Mouse (Mus musculus) Patski (cell line): Measurements from ENCODE around the gene Slc19a2. TPM values are rescaled to one million over a fixed set of nuclear protein-coding genes. Genes with fewer than 3 reads are reported as not detected.

ENCODE experiments used
- ATAC-seq: fragments of 100-300 bp; one replicate; pipeline ENCODE4 v1.8.0; 2021
- CTCF ChIA-PET: fragments of 350-600 bp; sonication (Branson Sonifier 250); formaldehyde crosslinking; loops from one replicate; lab custom pipeline; 2022; ENCODE audit warnings: inconsistent platforms; lab: Charles Lee
- POLR2A ChIA-PET: fragments of 350-600 bp; sonication (Branson Sonifier 250); formaldehyde crosslinking; loops from one replicate; lab custom pipeline; 2022; ENCODE audit warnings: antibody characterized with exemption, inconsistent platforms; lab: Charles Lee
- DNase-seq: peaks from one replicate; pipeline ENCODE4 v3.0.0-alpha.2; 2011; ENCODE audit warnings: low read depth, low spot score
- H3K27me3 ChIP-seq: fragments of 371-371 bp; one replicate; pipeline ENCODE4 v1.5.1; 2021
- CTCF ChIP-seq: fragments of 100-300 bp; IDR thresholded peaks from one replicate; pipeline ENCODE4 v1.5.1; 2021
- in situ Hi-C: fragments of 300-500 bp; cut with MboI; formaldehyde crosslinking; loops from 3 replicates; pipeline ENCODE4 v1.11.1; 2018; ENCODE audit warnings: low pct_unique_long_range_greater_than_20kb, mixed read lengths
- polyA plus RNA-seq: library from polyadenylated mRNA; unstranded; gene quantifications from one replicate; pipeline ENCODE4 v1.2.3, GENCODE M21; 2021

Slc19a2 gene
- polyA plus RNA-seq, 1 experiment from 2014 or later, result 13.0 TPM

DNA sequence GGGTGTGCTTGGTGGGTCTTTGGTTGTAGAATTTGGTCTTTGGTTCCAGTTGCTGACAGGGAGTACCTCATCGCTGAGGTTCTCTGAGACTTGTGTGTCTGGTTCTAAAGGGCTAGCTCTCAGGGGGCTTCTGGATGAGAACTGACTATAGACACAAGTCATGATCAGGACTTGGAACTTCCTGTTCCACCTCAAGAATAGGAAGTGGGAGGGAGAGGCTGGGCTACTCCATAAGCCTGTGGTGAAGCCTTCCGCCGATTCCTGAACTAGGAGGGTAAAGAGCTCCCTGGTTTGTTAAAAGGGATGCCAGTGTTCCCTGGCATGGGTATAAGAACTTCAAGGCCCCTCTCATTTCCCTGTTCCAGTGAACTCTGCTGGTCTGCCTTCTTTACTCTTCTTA is 35.2 kb downstream of the Slc19a2 start:
- DNase-seq (no peak), ATAC-seq (no peak)
- ChIA-PET POLR2A (no interaction called here), CTCF (interaction anchor here (1.3 kb wide), 2 partner anchors 9 to 11 kb away, joined by 3 to 4 read pairs; no protein-coding TSS in a partner anchor)
- in situ Hi-C loops, result no loop called here
- TF ChIP-seq CTCF, result no peak
- no peaks in the 10 kb centered on the region for H3K27me3 ChIP-seq

DNA sequence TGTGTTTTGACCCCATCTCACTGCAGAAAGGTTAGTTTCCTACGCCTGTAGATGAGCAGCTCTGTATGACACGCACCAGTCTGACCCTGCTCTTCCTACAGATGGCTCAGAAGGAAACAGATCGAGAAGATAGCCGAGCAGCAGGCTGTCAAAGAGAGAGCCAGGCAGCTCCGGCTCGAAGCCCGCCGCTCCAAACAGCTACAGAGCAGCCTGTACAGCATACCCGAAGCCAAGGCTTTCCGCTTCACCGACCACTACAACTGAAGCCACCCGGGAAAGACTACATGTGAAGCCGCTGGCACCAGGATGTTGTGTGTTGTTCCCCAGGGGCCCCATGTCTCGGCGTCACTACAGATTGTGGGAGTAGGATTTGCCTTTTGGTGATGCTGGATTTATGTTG is 38.6 kb downstream of the Slc19a2 start:
- ChIA-PET POLR2A (no interaction called here), CTCF (no interaction called here)
- ATAC-seq (no peak), DNase-seq (no peak)
- in situ Hi-C loops, result no loop called here
- TF ChIP-seq CTCF, result no peak
- no peaks in the 10 kb centered on the region for H3K27me3 ChIP-seq

DNA sequence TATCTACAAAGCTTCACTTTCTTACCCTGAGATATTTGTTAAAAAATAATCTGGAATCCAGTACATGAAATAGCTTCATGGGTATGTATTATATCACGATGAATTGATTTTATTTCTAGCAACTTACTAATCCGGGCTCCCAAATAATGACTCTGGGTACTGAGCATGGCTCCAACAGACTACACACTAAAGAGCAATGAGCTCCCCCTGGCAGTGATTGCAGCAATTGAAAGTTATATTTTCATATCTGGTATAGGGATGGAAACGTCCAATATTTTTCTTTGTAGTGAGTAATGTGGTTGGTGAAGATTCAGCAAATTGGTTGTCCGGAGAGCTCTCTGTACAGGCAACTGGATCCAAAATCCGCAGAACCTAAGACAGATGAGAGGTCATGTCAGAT is 43.2 kb downstream of the Slc19a2 start:
- in situ Hi-C loops, result no loop called here
- no peaks in the 10 kb centered on the region for H3K27me3 ChIP-seq
- peak; percentile 15 for TF ChIP-seq CTCF
- no peak for DNase-seq
- no peak for ATAC-seq
- POLR2A ChIA-PET, result no interaction called here
- CTCF ChIA-PET, result interaction anchor here (1.6 kb wide), 1 partner anchor 15 kb away, joined by 4 read pairs; no protein-coding TSS in a partner anchor

DNA sequence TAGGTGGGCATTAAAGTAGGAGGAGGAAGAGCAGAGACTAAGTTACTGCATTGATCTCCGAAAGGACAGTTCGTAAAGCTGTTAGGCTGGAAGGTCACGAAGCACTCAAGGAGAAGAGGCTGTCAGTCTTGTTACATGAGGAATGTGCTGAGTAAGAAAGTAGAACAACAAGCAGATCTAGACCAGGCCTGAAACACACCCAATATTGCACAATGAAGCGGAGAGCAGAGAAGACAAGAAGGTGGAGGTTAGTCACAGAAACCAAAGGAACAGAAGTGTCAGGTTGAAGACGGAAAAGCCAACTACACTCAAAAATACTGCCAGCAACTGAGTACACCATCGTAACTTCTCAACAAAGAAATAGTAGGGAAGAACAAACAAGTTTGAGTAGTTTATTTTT is 45.2 kb downstream of the Slc19a2 start:
- ATAC-seq (no peak), DNase-seq (no peak)
- in situ Hi-C loops, result no loop called here
- POLR2A ChIA-PET, result no interaction called here
- H3K27me3 ChIP-seq, result no peaks in the 10 kb centered on the region
- CTCF ChIA-PET, result interaction anchor here (1.5 to 1.7 kb wide), 2 partner anchors 9 to 11 kb away, joined by 4 to 5 read pairs; no protein-coding TSS in a partner anchor
- no peak for TF ChIP-seq CTCF

DNA sequence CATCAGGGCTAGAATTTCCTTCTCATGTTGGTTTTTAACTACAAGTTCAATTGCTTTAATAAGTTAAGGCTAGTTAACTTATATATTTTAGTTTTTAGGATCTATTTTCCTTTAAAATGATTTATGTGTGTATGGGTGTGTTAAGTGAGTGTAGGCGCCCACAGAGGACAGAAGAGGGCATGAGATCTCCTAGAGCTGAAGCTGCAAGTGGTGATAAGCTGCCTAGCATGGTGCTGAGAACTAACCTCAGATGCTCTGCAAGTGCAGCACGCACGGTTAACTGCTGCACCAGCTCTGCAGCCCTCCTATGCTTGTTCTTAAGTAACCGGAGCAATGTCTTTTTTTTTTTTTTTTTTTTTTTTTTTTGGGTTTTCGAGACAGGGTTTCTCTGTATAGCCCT is 47.6 kb downstream of the Slc19a2 start:
- no peaks in the 10 kb centered on the region for H3K27me3 ChIP-seq
- no peak for DNase-seq
- ATAC-seq, result no peak
- in situ Hi-C loops, result no loop called here
- CTCF ChIA-PET, result interaction anchor here (1.1 kb wide), 1 partner anchor 19 kb away, joined by 3 read pairs; no protein-coding TSS in a partner anchor
- POLR2A ChIA-PET, result no interaction called here
- TF ChIP-seq CTCF, result no peak

DNA sequence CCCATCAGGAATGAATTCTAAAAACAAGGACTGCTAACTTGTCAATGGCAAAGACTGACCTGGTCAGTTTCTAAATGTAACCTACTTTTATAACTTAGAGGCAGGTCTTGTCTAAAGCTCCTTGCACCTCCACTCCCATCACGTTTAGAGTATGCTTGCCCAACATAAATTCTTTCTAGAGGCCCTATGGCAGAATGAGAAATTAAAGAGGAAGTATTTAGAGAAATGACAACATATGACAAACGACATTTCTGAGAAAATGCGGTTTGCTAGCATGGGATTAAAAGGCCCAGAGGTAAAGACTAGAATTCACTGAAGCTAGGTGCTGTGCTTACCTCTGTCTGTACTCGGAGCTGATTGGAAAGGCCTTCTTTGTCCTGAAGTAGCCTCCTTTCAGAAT is 53.1 kb downstream of the Slc19a2 start:
- ATAC-seq, result no peak
- ChIA-PET CTCF (no interaction called here), POLR2A (no interaction called here)
- TF ChIP-seq CTCF, result no peak
- no peaks in the 10 kb centered on the region for H3K27me3 ChIP-seq
- DNase-seq, result no peak
- in situ Hi-C loops, result no loop called here

DNA sequence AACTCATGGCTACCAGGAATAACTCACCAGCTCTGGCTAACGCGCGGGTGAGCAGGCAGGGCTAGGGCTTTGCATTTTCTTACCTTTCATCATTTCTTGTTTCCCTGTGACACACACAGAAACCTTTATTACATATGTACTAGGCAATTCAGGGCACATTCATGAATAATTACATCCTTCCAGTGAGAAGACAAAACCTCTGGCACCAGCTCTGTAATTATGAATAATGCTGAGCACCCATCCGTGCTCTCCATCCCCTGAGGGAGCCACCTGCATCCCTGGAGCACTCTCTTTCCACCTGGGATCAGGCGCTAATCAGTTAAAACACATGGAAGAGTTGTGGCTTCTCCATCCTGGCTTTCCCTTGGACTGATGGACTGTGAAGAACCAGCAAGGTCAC is 55.0 kb downstream of the Slc19a2 start, which contains the start of gene Nme7:
Nme7 (plus strand) TSS at position 301 of the 400 bp plus-strand sequence.
- no peak for DNase-seq
- CTCF ChIA-PET, result no interaction called here
- in situ Hi-C loops, result no loop called here
- no peak for ATAC-seq
- TF ChIP-seq CTCF, result no peak
- POLR2A ChIA-PET, result no interaction called here
- no peaks in the 10 kb centered on the region for H3K27me3 ChIP-seq

DNA sequence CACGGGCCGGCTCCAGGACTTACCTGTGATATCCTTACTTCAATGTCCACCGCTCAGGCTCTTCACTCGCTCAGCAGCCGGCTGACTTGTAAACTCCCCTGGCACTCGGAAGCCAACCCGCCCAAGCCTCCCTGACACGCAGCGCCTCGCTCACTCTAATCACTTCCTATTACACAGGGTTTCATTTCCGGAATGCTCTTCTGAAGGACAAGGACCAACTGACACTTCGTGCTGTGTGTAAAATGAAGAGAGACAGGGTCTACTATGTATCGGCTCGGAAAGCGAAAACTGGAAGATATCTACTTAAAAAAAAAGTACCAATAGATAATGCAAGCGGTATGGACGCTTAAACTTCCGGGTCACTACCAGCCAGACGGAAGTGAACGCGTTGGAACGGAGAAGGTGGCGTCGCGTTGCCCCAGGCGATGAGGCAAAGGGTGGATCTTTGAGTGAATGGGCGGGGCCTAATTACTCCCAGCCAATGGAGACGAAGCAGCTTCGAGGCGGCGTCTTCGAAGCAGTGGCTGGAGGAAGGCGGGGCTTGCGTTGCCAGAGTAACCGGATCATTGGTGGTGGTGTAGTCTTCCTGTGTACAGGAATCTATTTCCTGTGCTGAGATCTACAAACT is 58.4 kb downstream of the Slc19a2 start, which contains the start of gene Blzf1:
Blzf1 (minus strand) TSS at position 366 of the 628 bp plus-strand sequence.
- in situ Hi-C loops, result no loop called here
- H3K27me3 ChIP-seq, result no peaks in the 10 kb centered on the region
- ChIA-PET CTCF (interaction anchor here (1.0 to 1.3 kb wide), 3 partner anchors 9 to 15 kb away, joined by 5 to 7 read pairs (median 5); no protein-coding TSS in a partner anchor), POLR2A (interaction anchor here (0.6 to 0.8 kb wide), 2 partner anchors 8 to 622 kb away, joined by 3 to 4 read pairs; no protein-coding TSS in a partner anchor)
- no peak for TF ChIP-seq CTCF
- peak; percentile 95 for ATAC-seq
- DNase-seq, result peak; percentile 95

DNA sequence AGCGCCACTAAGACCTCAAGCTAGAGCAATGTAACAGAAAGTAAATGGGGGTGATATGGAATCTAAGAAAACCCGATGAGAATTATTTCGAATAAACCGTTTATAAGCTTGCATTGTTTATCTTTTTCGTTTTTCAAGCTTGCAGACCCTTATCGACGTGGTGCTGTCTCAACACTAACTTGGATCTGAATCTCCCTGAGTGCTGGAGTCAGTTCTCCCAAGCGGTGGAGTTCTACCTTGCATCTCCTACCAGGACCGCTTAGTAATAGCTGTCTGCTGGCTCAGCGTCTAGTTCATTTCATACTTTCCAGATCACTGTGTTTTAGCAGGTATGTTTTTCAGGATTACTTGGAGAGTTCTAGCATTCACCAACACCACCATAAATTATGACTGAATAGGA is 59.1 kb downstream of the Slc19a2 start:
- ATAC-seq (no peak), DNase-seq (no peak)
- in situ Hi-C loops, result no loop called here
- no peaks in the 10 kb centered on the region for H3K27me3 ChIP-seq
- ChIA-PET POLR2A (interaction anchor here (0.6 to 0.8 kb wide), 2 partner anchors 8 to 621 kb away, joined by 3 to 4 read pairs; no protein-coding TSS in a partner anchor), CTCF (interaction anchor here (1.0 to 1.3 kb wide), 3 partner anchors 9 to 14 kb away, joined by 5 to 7 read pairs (median 5); no protein-coding TSS in a partner anchor)
- TF ChIP-seq CTCF, result no peak

DNA sequence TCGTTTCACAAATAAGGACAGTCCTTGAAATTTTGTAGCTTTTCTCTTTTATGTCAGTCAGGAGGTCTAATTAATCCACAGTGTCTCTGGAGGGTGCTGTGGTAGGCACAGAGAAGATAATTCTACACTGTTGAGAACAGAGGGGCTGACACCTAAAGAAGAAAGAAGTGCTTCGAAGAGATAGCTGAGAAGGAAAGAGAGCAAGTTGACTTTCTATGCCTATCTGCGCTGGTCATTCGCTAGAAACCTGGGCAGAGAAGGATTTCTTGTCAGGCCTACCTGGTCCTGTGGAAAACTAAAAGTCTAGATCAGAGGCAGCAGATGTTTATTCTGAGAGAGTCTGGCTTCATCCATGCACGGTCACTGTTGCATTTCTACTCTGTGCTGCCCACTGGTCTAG is 65.2 kb downstream of the Slc19a2 start:
- POLR2A ChIA-PET, result interaction anchor here (0.6 kb wide), 1 partner anchor 171 kb away, joined by 3 read pairs; no protein-coding TSS in a partner anchor
- ATAC-seq (no peak), DNase-seq (no peak)
- H3K27me3 ChIP-seq, result no peaks in the 10 kb centered on the region
- CTCF ChIA-PET, result no interaction called here
- in situ Hi-C loops, result no loop called here
- TF ChIP-seq CTCF, result no peak

Other genes starting within 250 kb of the Slc19a2 start
- not detected for gene Sele, start 200.8 kb upstream of the Slc19a2 start, polyA plus RNA-seq
- gene Sell, start 187.1 kb upstream of the Slc19a2 start, polyA plus RNA-seq, result not detected
- gene Selp, start 133.8 kb upstream of the Slc19a2 start, polyA plus RNA-seq, result 0.05 TPM
- 0.74 TPM for gene F5, start 97.2 kb upstream of the Slc19a2 start, polyA plus RNA-seq
- gene Ccdc181, start 26.5 kb downstream of the Slc19a2 start, polyA plus RNA-seq, result 36.0 TPM
- 56.0 TPM for gene Nme7, start 55.1 kb downstream of the Slc19a2 start, polyA plus RNA-seq
- gene Blzf1, start 58.4 kb downstream of the Slc19a2 start, polyA plus RNA-seq, result 20.9 TPM
- gene Atp1b1, start 209.3 kb downstream of the Slc19a2 start, polyA plus RNA-seq, result 1,457 TPM